Mouse (Mus musculus) neural tube, embryonic 11.5 days (tissue): ENCODE results near the gene Epb41l1. TPM values are rescaled to one million over a fixed set of nuclear protein-coding genes. Genes with fewer than 3 reads are reported as not detected.

Experiments
- ATAC-seq: fragments of 200-750 bp; cut with Nextera tagmentation; 2 replicates; pipeline ENCODE4 v1.8.0; 2017; ENCODE audit warnings: moderate number of reproducible peaks, mild to moderate bottlenecking, moderate TSS enrichment, moderate library complexity; ENCODE audit not compliant: insufficient read depth, low FRiP score, low TSS enrichment
- DNase-seq: peaks from one replicate; pipeline ENCODE4 v3.0.0-alpha.2; 2015; ENCODE audit warnings: low spot score
- H3K27ac ChIP-seq: fragments of 300-500 bp; sonication (generic); 2 replicates; pipeline ENCODE4 v1.5.1; 2014; ENCODE audit warnings: low read depth, mild to moderate bottlenecking, low read length
- H3K27me3 ChIP-seq: fragments of 300-500 bp; sonication (generic); 2 replicates; pipeline ENCODE4 v1.6.1; 2014; ENCODE audit warnings: mild to moderate bottlenecking, low read length, mixed read lengths; ENCODE audit not compliant: control insufficient read depth, insufficient read depth
- H3K36me3 ChIP-seq: fragments of 300-500 bp; sonication (generic); 2 replicates; pipeline ENCODE4 v1.6.1; 2014; ENCODE audit warnings: mild to moderate bottlenecking, low read length, moderate library complexity, mixed read lengths; ENCODE audit not compliant: control insufficient read depth, insufficient read depth
- H3K4me1 ChIP-seq: fragments of 300-500 bp; sonication (generic); 2 replicates; pipeline ENCODE4 v1.6.1; 2014; ENCODE audit warnings: low read length, mixed read lengths; ENCODE audit not compliant: control insufficient read depth, insufficient read depth
- H3K4me2 ChIP-seq: fragments of 300-500 bp; sonication (generic); 2 replicates; pipeline ENCODE4 v1.6.1; 2014; ENCODE audit warnings: low read depth, mild to moderate bottlenecking, moderate library complexity
- H3K4me3 ChIP-seq: fragments of 300-500 bp; sonication (generic); 2 replicates; pipeline ENCODE4 v1.5.1; 2014; ENCODE audit warnings: low read depth, low read length
- H3K9ac ChIP-seq: fragments of 300-500 bp; sonication (generic); 2 replicates; pipeline ENCODE4 v1.6.1; 2014; ENCODE audit warnings: mild to moderate bottlenecking, low read length
- H3K9me3 ChIP-seq: fragments of 300-500 bp; sonication (generic); 2 replicates; pipeline ENCODE4 v1.6.1; 2016; ENCODE audit warnings: low read length; ENCODE audit not compliant: control insufficient read depth
- WGBS: fragments of 180-500 bp; shearing (Covaris S2); extraction: QIAGEN DNeasy Blood & Tissue Kit; methylation state at CpG from one replicate; pipeline ENCODE4 v1.1.7; 2014; 5-methylcytosine and 5-hydroxymethylcytosine counted together
- polyA plus RNA-seq: library from polyadenylated mRNA; unstranded; fragments of >200 nt; fragmentation: Nextera tagmentation; extraction: Ambion mirVana; gene quantifications from 2 replicates; pipeline ENCODE4 v1.2.1, GENCODE M21; 2014

Epb41l1 gene
- polyA plus RNA-seq, 1 experiment from 2014 or later: 4.4 TPM

- 89% methylated on average over 9 of the region's 9 CpGs for WGBS
- Histone ChIP-seq H3K27ac (no peak overlapping the region), H3K4me2 (no peak overlapping the region), H3K4me1 (0 out of 2 replicates have a peak, but pooled peaks cover 2% of the 10 kb centered on the region), H3K36me3 (no peaks in the 10 kb centered on the region), H3K4me3 (no peak overlapping the region), H3K9ac (no peak overlapping the region), H3K9me3 (no peaks in the 10 kb centered on the region), H3K27me3 (no peaks in the 10 kb centered on the region)
- ATAC-seq (no peak), DNase-seq (no peak)
Observed at GRCm38 (mm10) chr2:156446489-156447035, 25.9 kb downstream of the Epb41l1 start.

DNA sequence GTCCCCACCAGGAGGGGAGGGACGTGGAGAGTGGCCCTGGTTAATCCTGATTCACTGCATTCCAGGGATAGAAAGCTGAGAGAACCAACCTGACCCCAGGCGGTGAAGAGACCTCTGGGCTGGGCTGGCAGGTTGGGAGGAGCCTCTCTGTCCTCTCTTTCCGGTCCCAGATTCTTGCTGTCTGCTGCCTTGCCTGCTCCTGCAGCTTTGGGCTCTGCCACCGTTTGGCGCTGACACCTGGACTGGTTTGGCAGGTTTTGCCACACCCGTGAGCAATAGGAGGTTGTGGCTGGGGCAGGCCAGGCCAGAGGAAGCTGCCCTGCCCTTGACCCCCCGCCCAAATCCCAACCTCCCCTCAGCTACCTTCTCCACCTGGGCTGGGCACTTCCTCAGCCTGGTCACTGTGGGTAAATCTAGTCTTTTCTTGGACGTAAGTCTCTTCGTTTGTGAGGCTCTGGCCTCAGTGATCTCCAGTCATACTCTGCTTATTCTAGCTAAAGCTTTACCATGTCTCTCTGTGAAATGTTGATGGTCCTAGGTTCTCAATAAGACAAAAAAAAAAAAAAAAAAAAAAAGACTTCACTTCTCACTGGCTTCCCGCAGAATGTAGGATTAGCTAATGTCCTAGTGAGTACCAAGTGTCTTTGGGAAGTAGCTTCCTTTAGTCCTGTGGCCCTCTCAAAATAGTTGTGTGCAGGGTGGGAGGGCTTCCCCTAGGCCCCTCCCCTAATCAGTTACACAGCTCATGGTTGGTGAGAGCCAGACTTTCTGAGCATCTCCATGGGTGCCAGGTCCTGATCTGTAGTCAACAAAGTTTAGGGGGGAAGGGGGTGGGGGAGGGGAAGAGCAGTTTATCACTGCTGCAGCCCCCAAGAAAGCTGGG is 26.9 kb downstream of the Epb41l1 start:
- Histone ChIP-seq H3K9ac (no peak overlapping the region), H3K36me3 (no peaks in the 10 kb centered on the region), H3K27ac (no peak overlapping the region), H3K27me3 (no peaks in the 10 kb centered on the region), H3K4me2 (no peak overlapping the region), H3K4me3 (no peak overlapping the region), H3K4me1 (no peaks in the 10 kb centered on the region), H3K9me3 (no peaks in the 10 kb centered on the region)
- WGBS: 21% methylated on average over 10 of the region's 10 CpGs
- DNase-seq (no peak), ATAC-seq (no peak)

GRCm38 (mm10) chr2:156451225-156452148 is 30.8 kb downstream of the Epb41l1 start:
- 82% methylated on average over 13 of the region's 13 CpGs for WGBS
- H3K9me3 ChIP-seq: no peaks in the 10 kb centered on the region
- no peak overlapping the region for H3K9ac ChIP-seq
- H3K27ac ChIP-seq: no peak overlapping the region
- DNase-seq (no peak), ATAC-seq (no peak)
- H3K4me1 ChIP-seq: no peaks in the 10 kb centered on the region
- no peaks in the 10 kb centered on the region for H3K27me3 ChIP-seq
- no peak overlapping the region for H3K4me3 ChIP-seq
- no peak overlapping the region for H3K4me2 ChIP-seq
- H3K36me3 ChIP-seq: no peaks in the 10 kb centered on the region

- ATAC-seq: no peak
- H3K27ac ChIP-seq: no peak overlapping the region
- no peaks in the 10 kb centered on the region for H3K9me3 ChIP-seq
- no peaks in the 10 kb centered on the region for H3K27me3 ChIP-seq
- DNase-seq: no peak
- no peak overlapping the region for H3K4me3 ChIP-seq
- WGBS: 69% methylated on average over 7 of the region's 7 CpGs
- H3K9ac ChIP-seq: no peak overlapping the region
- H3K36me3 ChIP-seq: no peaks in the 10 kb centered on the region
- no peak overlapping the region for H3K4me2 ChIP-seq
- no peaks in the 10 kb centered on the region for H3K4me1 ChIP-seq
Observed at GRCm38 (mm10) chr2:156452149-156452536, 31.4 kb downstream of the Epb41l1 start.

DNA sequence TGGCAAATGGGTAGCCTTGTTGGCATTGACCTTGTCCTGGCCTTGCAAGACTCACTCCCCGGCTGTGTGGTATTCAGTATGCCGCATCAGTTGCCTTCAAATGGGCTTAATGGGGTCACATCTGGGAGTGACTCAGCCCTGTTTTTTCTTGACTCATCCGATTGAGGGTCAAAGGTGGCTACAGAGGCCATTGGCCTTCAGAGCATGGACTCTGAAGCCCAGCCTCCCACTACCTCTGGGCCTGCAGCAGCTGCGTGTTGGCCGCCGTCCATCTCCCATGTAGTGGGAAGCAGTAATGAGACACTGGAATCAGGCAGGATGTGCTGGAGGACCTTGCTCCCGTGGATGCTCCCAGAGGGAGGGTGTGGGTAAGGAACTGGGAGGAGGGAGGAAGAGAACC is 33.1 kb downstream of the Epb41l1 start:
- 74% methylated on average over 7 of the region's 7 CpGs for WGBS
- no peak for DNase-seq
- Histone ChIP-seq H3K4me2 (no peak overlapping the region), H3K4me3 (no peak overlapping the region), H3K9me3 (no peaks in the 10 kb centered on the region), H3K36me3 (no peaks in the 10 kb centered on the region), H3K27me3 (no peaks in the 10 kb centered on the region), H3K9ac (no peak overlapping the region), H3K4me1 (no peaks in the 10 kb centered on the region), H3K27ac (no peak overlapping the region)
- no peak for ATAC-seq

DNA sequence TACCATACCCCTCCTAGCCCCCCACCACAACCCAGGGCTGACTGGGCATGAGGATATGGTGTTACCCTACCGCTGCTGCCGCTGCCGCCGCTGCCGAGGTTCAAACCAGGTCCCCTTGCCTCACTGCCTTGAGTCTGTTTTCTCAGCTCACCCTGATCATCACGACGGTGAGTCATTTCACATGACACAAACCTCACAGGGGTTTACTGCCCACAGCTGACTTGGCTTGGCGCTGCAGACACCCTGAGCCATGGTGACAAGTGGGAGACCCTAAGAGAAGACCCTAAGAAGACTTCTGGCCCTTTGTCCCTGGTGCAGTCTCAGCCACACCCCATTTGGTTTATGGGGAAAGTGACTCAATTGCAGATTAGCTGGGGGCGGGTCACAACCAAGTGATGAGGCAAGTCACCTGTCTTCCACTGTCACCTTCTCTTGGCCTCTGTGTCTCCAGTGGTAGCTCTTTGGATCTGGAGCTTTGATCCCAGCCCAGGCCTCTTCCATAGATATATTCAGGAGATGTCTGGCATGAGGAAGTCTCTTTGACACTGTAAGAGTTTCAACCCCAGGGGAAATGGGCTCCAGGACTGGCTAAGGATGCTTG is 34.9 kb downstream of the Epb41l1 start:
- ATAC-seq: no peak
- H3K9me3 ChIP-seq: no peaks in the 10 kb centered on the region
- no peak overlapping the region for H3K9ac ChIP-seq
- H3K4me3 ChIP-seq: no peak overlapping the region
- no peak overlapping the region for H3K27ac ChIP-seq
- H3K4me1 ChIP-seq: no peaks in the 10 kb centered on the region; the same call in 1 of the 2 replicates
- H3K36me3 ChIP-seq: no peaks in the 10 kb centered on the region
- no peak overlapping the region for H3K4me2 ChIP-seq
- no peak for DNase-seq
- no peaks in the 10 kb centered on the region for H3K27me3 ChIP-seq
- 83% methylated on average over 9 of the region's 9 CpGs for WGBS

DNA sequence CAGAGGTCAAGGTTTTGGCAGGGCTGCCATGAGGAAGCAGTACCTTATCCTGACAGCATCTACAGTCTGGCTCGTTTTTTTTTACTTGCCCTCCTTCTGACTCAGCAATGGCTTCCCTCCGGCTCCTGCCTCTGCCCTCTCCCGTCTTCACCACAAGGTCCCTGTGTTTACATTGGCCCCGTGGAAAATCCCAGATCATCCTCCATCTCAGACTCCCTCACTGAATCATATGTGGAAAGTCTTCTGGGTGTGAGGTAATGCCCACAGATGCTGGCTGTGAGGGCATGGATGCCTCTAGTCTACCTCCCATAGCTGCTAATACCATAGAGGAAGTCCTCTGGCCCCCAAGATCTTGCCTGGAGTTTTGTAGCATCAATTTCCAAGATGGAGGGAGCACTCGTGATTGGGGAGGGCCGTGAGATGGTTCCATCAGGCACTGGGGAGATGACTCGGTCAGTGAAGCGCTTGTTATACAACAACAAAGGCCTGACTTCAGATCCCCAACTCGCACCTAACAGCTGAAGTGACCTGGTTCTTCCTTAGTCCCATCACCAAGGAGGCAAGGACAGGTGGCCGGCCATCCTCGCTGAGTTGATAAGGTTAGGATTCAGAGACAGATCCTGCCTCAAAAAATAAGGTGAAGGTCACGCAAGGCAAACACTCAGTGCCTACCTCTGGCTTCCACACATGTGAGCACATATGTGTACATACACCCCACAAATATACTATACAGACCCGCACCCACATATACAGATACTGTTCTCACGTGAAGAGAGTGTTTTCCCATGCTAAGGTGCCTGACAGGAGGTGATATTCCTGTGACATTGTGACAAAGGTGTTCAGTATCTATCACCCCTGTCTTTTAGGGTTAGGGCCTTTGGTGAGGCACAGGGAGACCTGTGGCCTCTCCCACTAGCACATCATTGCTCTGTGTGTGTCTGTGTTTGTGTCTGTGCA is 36.0 kb downstream of the Epb41l1 start:
- no peaks in the 10 kb centered on the region for H3K9me3 ChIP-seq
- no peak for DNase-seq
- H3K9ac ChIP-seq: no peak overlapping the region
- 83% methylated on average over 14 of the region's 14 CpGs for WGBS
- no peak overlapping the region for H3K27ac ChIP-seq
- H3K4me3 ChIP-seq: no peak overlapping the region
- no peak overlapping the region for H3K4me2 ChIP-seq
- no peak for ATAC-seq
- H3K27me3 ChIP-seq: no peaks in the 10 kb centered on the region
- no peaks in the 10 kb centered on the region for H3K36me3 ChIP-seq
- H3K4me1 ChIP-seq: no peaks in the 10 kb centered on the region; the same call in 1 of the 2 replicates
